Comparison of ENCODE assay signal across 26 mouse cellular contexts in the genomic region with DNA sequence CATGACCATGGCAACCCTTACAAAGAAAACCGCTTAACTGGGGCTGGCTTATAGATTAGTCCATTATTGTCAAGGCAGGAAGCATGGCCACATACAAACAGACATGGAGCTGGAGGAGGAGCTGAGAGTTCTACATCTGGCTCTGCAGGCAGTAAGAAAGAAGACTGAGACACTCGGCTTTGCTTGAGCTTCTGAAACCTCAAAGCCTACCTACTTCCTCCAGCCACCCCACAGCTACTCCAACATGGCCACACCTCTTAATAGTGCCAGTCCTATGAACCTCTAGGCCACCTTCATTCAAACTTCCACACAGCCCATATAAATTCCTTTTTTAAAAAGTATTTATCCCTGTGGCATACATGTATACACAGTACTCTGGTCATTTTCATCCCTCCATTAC. TPM values are rescaled to one million over a fixed set of nuclear protein-coding genes. Genes with fewer than 3 reads are reported as not detected.
DNase-seq lines count a peak whose midpoint lies in the region; ATAC-seq and TF ChIP-seq lines count a peak whose summit lies in the region.
"Had no signal": no experiment of that assay in that cellular context is flagged by ENCODE, and none has a peak within 500 bp of the region (broad histone marks: within the 10 kb centered on the region; RNA-seq: fewer than 3 reads in every experiment).

No protein-coding gene starts in this region.

- dilution Hi-C loops in CH12.LX (cut with MboI; ENCODE audit: extremely low pct_ligation_motif_present, extremely low pct_unique_long_range_greater_than_20kb, low sequenced_read_pairs), result no loop called here

- H3K9me3 ChIP-seq in CH12.LX (replicated peaks; ENCODE audit: low read length), result no peaks in the 10 kb centered on the region
- H3K9me3 ChIP-seq in neural tube, embryonic 15.5 days (replicated peaks), result no peaks in the 10 kb centered on the region
- H3K9me3 ChIP-seq: embryonic facial prominence, embryonic 12.5 days; embryonic facial prominence, embryonic 15.5 days; G1E; heart, embryonic 10.5 days; heart, embryonic 13.5 days had no signal

- H3K27ac ChIP-seq in CH12.LX (ENCODE audit: insufficient read depth, low read depth), result no peak overlapping the region
- H3K27ac ChIP-seq in neural tube, embryonic 15.5 days (replicated peaks), result no peak overlapping the region
- H3K27ac ChIP-seq in heart, adult 2 months, result no peak overlapping the region
- H3K27ac ChIP-seq: embryonic facial prominence, embryonic 12.5 days; embryonic facial prominence, embryonic 15.5 days; gastrocnemius, adult 2 months; heart, embryonic 10.5 days; heart, embryonic 13.5 days; hindbrain, embryonic 14.5 days; hindbrain, postnatal 0 days had no signal

- TF ChIP-seq POLR2A in CH12.LX (IDR thresholded peaks at IDR 0.05; ENCODE audit: low read depth, low read length), result no peak
- no peak for TF ChIP-seq POLR2A in heart, adult 2 months (IDR thresholded peaks at IDR 0.05; ENCODE audit: insufficient read depth, low read depth, low read length)

- H3K4me2 ChIP-seq in CH12.LX (ENCODE audit: insufficient read depth, low read depth, poor library complexity, severe bottlenecking), result no peak overlapping the region
- H3K4me2 ChIP-seq in neural tube, embryonic 15.5 days, result no peak overlapping the region
- H3K4me2 ChIP-seq: embryonic facial prominence, embryonic 12.5 days; embryonic facial prominence, embryonic 15.5 days; heart, embryonic 13.5 days; hindbrain, embryonic 14.5 days had no signal

- WGBS in neural tube, embryonic 15.5 days, result 71% methylated on average over 2 of the region's 2 CpGs
- 50% methylated on average over 2 of the region's 2 CpGs for WGBS in heart, adult 2 months

- H3K36me3 ChIP-seq in CH12.LX (replicated peaks in 1 of 2; ENCODE audit: control insufficient read depth in 1 of 2, insufficient read depth in 1 of 2, low read length in 1 of 2), result no peaks in the 10 kb centered on the region
- no peaks in the 10 kb centered on the region for H3K36me3 ChIP-seq in neural tube, embryonic 15.5 days
- H3K36me3 ChIP-seq in heart, adult 2 months (ENCODE audit: control insufficient read depth, insufficient read depth, low read length), result no peaks in the 10 kb centered on the region
- H3K36me3 ChIP-seq: embryonic facial prominence, embryonic 12.5 days; embryonic facial prominence, embryonic 15.5 days; G1E; heart, embryonic 10.5 days; heart, embryonic 13.5 days had no signal

- no peak for TF ChIP-seq EP300 in CH12.LX (IDR thresholded peaks at IDR 0.05; ENCODE audit: low read length)
- no peak for TF ChIP-seq EP300 in heart, adult 2 months (IDR thresholded peaks at IDR 0.05; ENCODE audit: insufficient read depth, low read depth, low read length)

- no peak for TF ChIP-seq CTCF in CH12.LX (conservative IDR thresholded peaks at IDR 0.05 in 1 of 2, IDR thresholded peaks at IDR 0.05 in 1 of 2; ENCODE audit: low read depth in 2 of 2, low read length in 2 of 2)
- no peak for TF ChIP-seq CTCF in heart, adult 2 months (IDR thresholded peaks at IDR 0.05)

- no peaks in the 10 kb centered on the region for H3K27me3 ChIP-seq in CH12.LX (replicated peaks)
- H3K27me3 ChIP-seq in neural tube, embryonic 15.5 days (replicated peaks), result no peaks in the 10 kb centered on the region
- no peaks in the 10 kb centered on the region for H3K27me3 ChIP-seq in heart, adult 2 months (ENCODE audit: control insufficient read depth, insufficient read depth, low read length)
- H3K27me3 ChIP-seq: embryonic facial prominence, embryonic 12.5 days; embryonic facial prominence, embryonic 15.5 days; heart, embryonic 13.5 days; Patski had no signal

- no peak overlapping the region for H3K9ac ChIP-seq in CH12.LX (ENCODE audit: insufficient read depth, low read depth)
- H3K9ac ChIP-seq in neural tube, embryonic 15.5 days (replicated peaks), result no peak overlapping the region
- no peak overlapping the region for H3K9ac ChIP-seq in heart, adult 2 months (ENCODE audit: low read depth, low read length)
- H3K9ac ChIP-seq: embryonic facial prominence, embryonic 12.5 days; embryonic facial prominence, embryonic 15.5 days; forebrain, postnatal 0 days; heart, embryonic 13.5 days; hindbrain, embryonic 14.5 days had no signal

- DNase-seq in CH12.LX (ENCODE audit: extremely low read depth), result peak; percentile 27
- DNase-seq in heart, adult 2 months, result no peak
- no peak for DNase-seq in embryo, embryonic 10 days (ENCODE audit: low spot score)
- DNase-seq: adrenal gland, postnatal 10 days; cerebellum, adult 11 months; cerebellum, adult 2 months; cerebellum, adult 9-11 months; cerebellum, postnatal 25 days; forebrain, postnatal 0 days; gastrocnemius, adult 2 months; gastrocnemius, postnatal 14 days; heart, adult 18-20 months; heart, postnatal 14 days; heart, postnatal 4 days had no signal

- ATAC-seq in granulocyte monocyte progenitor cell, adult 5-6 weeks (replicated peaks; ENCODE audit: poor library complexity, severe bottlenecking), result peak; percentile 64
- ATAC-seq in megakaryocyte progenitor cell, adult 5-6 weeks (replicated peaks; ENCODE audit: poor library complexity), result peak; percentile 56
- no peak for ATAC-seq in neural tube, embryonic 15.5 days (ENCODE audit: low FRiP score)
- ATAC-seq: forebrain, embryonic 14.5 days; forebrain, postnatal 0 days; hindbrain, postnatal 0 days; Patski had no signal

- in situ Hi-C loops in CH12.LX (cut with MboI; ENCODE audit: low pct_ligation_motif_present, low pct_unique_long_range_greater_than_20kb, low sequenced_read_pairs), result loop anchor here (5.0 to 10.0 kb wide), 2 partner anchors 95 to 272 kb away; no protein-coding TSS in a partner anchor

- no peak for TF ChIP-seq RAD21 in CH12.LX (IDR thresholded peaks at IDR 0.05; ENCODE audit: low read depth, low read length)

- H3K4me1 ChIP-seq in CH12.LX (ENCODE audit: control insufficient read depth in 1 of 2, insufficient read depth in 2 of 2), result peaks cover 0 to 15% of the 10 kb centered on the region in 2 experiments; a peak in 2 of 4 replicates
- H3K4me1 ChIP-seq in neural tube, embryonic 15.5 days, result no peaks in the 10 kb centered on the region
- no peaks in the 10 kb centered on the region for H3K4me1 ChIP-seq in heart, adult 2 months (ENCODE audit: control insufficient read depth, insufficient read depth, low read length)
- H3K4me1 ChIP-seq: embryonic facial prominence, embryonic 12.5 days; embryonic facial prominence, embryonic 15.5 days; heart, embryonic 10.5 days; heart, embryonic 13.5 days had no signal

- H3K79me2 ChIP-seq in CH12.LX (replicated peaks; ENCODE audit: control insufficient read depth, extremely low read depth, insufficient read depth, poor library complexity, severe bottlenecking), result no peaks in the 10 kb centered on the region
- no peaks in the 10 kb centered on the region for H3K79me2 ChIP-seq in heart, adult 2 months (replicated peaks; ENCODE audit: control insufficient read depth, insufficient read depth, low read length)

- intact Hi-C loops in heart, adult 2 months (cut with DNase I), result loop anchor here (5.0 kb wide), 2 partner anchors 140 to 450 kb away; no protein-coding TSS in a partner anchor

- H3K4me3 ChIP-seq in CH12.LX (replicated peaks in 1 of 3; ENCODE audit: low read depth in 2 of 3, low read length in 2 of 3, poor library complexity in 1 of 3), result no peak overlapping the region
- H3K4me3 ChIP-seq in neural tube, embryonic 15.5 days (replicated peaks), result no peak overlapping the region
- H3K4me3 ChIP-seq in heart, adult 2 months, result no peak overlapping the region
- H3K4me3 ChIP-seq: embryonic facial prominence, embryonic 12.5 days; embryonic facial prominence, embryonic 15.5 days; gastrocnemius, adult 2 months; heart, embryonic 10.5 days; heart, embryonic 13.5 days had no signal

TF ChIP-seq in CH12.LX, 34 proteins besides CTCF, POLR2A, EP300 and RAD21 (continues in another document):
- TF ChIP-seq MAX (IDR thresholded peaks at IDR 0.05; ENCODE audit: low read length) (no peak), JUN (IDR thresholded peaks at IDR 0.05; ENCODE audit: insufficient read depth, low read depth, low read length) (no peak), POLR2AphosphoS2 (IDR thresholded peaks at IDR 0.05; ENCODE audit: low read depth, low read length) (no peak), TCF12 (IDR thresholded peaks at IDR 0.05; ENCODE audit: low read depth, low read length) (no peak), PAX5 (IDR thresholded peaks at IDR 0.05; ENCODE audit: low read length) (no peak), KAT2A (IDR thresholded peaks at IDR 0.05; ENCODE audit: insufficient replicate concordance, low read length) (no peak), ZC3H11A (IDR thresholded peaks at IDR 0.05; ENCODE audit: low read depth, low read length) (no peak), MYC (IDR thresholded peaks at IDR 0.05; ENCODE audit: low read depth, low read length) (no peak), ZKSCAN1 (IDR thresholded peaks at IDR 0.05; ENCODE audit: borderline replicate concordance, low read depth, low read length) (no peak), CHD2 (IDR thresholded peaks at IDR 0.05; ENCODE audit: low read length) (no peak), SIN3A (IDR thresholded peaks at IDR 0.05; ENCODE audit: low read length) (no peak), E2F4 (IDR thresholded peaks at IDR 0.05; ENCODE audit: insufficient replicate concordance, low read depth, low read length) (no peak), ZNF384 (IDR thresholded peaks at IDR 0.05; ENCODE audit: low read depth, low read length) (no peak)

RNA-seq across cellular contexts. Expression of gene Gm10031, which starts 13.2 kb away (rescaled TPM):
- 12.8 and 15.2 TPM in 2 replicates for total RNA-seq in CH12.LX (2012; rRNA removed)
- total RNA-seq in CH12.LX (2014; rRNA removed), result 42.9 and 44.8 TPM in 2 replicates
- 17.3 and 22.8 TPM in 2 replicates for polyA plus RNA-seq in CH12.LX (2012; ENCODE audit: insufficient read length, low read depth)
- total RNA-seq in granulocyte monocyte progenitor cell, adult 5-6 weeks (2014; fragmentation: Nextera tagmentation), result 1.8 and 5.8 TPM in 2 replicates
- 11.7 and 14.4 TPM in 2 replicates for total RNA-seq in granulocyte monocyte progenitor cell, adult 5-6 weeks (2017)
- 5.3 and 6.3 TPM in 2 replicates for total RNA-seq in megakaryocyte progenitor cell, adult 5-6 weeks (2015)
- total RNA-seq in megakaryocyte progenitor cell, adult 5-6 weeks (2017), result 11.9 and 17.3 TPM in 2 replicates
- polyA plus RNA-seq in neural tube, embryonic 15.5 days (2015; fragmentation: Nextera tagmentation; extraction: Ambion mirVana), result 0.40 and 0.45 TPM in 2 replicates
- 10 to 100 TPM; 45.0 to 52.3 TPM for total RNA-seq in heart, adult 2 months (2021)
- polyA plus RNA-seq in heart, adult 2 months (2012; rRNA removed), result 9.5 and 16.3 TPM in 2 replicates

RNA-seq across cellular contexts. Expression of gene Abl2, which starts 21.6 kb away (rescaled TPM):
- total RNA-seq in CH12.LX (2012; rRNA removed) (15.5 and 18.8 TPM in 2 replicates), CH12.LX (2014; rRNA removed) (9.8 and 10.0 TPM in 2 replicates)
- polyA plus RNA-seq in CH12.LX (2012; ENCODE audit: insufficient read length, low read depth), result 18.4 and 19.8 TPM in 2 replicates
- 11.4 and 12.6 TPM in 2 replicates for total RNA-seq in granulocyte monocyte progenitor cell, adult 5-6 weeks (2014; fragmentation: Nextera tagmentation)
- total RNA-seq in granulocyte monocyte progenitor cell, adult 5-6 weeks (2017), result 15.6 and 22.6 TPM in 2 replicates
- 7.8 and 10.4 TPM in 2 replicates for total RNA-seq in megakaryocyte progenitor cell, adult 5-6 weeks (2015)
- 14.0 and 14.5 TPM in 2 replicates for total RNA-seq in megakaryocyte progenitor cell, adult 5-6 weeks (2017)
- 5.3 and 5.4 TPM in 2 replicates for polyA plus RNA-seq in neural tube, embryonic 15.5 days (2015; fragmentation: Nextera tagmentation; extraction: Ambion mirVana)
- 10 to 100 TPM; 22.1 to 25.7 TPM for total RNA-seq in heart, adult 2 months (2021)
- polyA plus RNA-seq in heart, adult 2 months (2012; rRNA removed), result 4.7 and 9.3 TPM in 2 replicates
